Mouse (Mus musculus) gastrocnemius, postnatal 10 days (tissue): ENCODE measurements at regions not wholly inside any gene's neighbourhood (a gene's known extent, or its start where the extent isn't known, plus 50 kb on each side); places are given as distances from the start of the nearest gene placed in this dataset.
A peak's percentile ranks its signal among the peaks of the same experiment; 100 is the strongest.

Experiments
- DNase-seq: peaks from one replicate; pipeline ENCODE4 v3.0.0; 2021; ENCODE audit warnings: mixed read lengths

DNA sequence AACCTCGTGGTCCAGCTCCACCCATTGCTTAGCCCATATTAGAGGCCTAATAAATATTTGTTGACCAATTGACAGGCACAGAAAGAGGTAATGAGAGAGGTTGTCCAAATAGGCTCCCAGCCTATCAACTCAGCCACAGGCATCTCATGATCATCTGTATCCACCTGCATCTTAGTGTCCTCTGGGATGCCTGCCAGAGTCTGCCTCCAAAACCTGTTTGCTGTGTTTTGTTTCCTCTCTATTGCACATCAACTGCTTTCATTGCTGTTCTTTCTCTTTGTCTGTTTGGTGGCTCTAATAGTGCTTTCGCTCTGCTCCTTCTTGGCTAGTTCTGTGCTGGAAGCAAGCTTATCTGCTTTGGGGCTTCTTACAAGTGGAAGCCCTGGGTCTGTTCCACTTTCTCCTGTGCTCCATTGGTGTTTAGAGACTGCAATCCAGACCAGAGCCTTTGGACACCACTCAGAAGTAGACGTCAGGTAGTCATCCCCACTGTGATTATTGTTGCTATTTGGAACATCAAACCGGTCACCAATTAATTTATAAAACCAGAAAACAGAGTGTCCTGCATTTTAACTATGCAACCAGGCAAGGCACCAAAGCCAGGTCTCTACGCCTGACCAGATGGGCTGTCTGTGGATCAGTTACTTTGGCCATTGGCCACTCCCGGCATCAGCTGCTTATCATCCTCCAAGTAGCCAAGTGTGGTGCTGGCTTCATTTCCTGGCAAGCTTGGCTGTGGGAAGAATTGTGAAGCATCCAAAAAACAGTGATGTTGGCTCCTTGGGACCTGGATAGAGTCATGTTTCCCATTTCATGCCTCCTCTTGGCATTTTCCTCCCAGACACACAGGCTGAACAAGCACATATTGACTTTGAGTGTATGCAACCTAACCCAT is 74.5 kb upstream of the Hs3st4 start:
- peak; percentile 35 for DNase-seq

DNA sequence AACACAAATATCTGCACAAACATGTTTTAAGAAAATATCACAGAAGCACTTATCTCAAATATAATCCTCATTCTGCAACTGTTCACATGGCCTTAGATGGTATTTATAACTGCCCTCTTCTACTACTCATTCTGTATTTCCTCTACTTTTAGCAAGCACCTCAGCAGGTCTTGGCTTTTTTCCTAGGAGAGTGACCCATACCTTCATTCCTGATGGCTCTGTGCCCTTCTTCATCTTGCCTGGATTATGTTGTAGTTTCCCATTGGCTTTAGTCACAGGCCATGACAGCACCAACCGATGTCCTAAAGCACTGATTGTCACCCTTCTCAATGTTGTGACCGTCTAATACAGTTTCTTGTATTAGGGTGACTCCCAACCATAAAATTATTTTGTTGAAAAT is 61.2 kb upstream of the Hs3st4 start:
- no peak for DNase-seq

DNA sequence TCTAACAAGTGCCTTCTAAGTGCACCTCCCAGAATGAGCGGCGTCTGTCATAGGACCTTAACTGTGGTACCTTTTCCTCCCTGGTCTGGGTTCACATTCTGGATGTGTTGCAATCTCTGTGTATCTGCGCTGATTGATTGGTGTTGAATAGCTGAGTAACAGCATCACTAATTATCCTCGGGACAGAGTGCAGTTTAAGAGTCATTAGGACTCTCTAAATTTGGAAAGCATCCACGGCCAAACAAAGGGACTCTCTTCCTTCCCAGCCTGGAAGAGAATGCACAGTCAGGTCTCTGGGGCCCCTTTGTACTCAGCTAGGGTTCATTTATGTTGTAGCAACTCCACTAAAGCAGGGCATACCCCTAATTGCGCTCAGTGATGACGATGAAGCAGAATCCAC is 50.2 kb upstream of the Hs3st4 start:
- no peak for DNase-seq
